Mouse (Mus musculus) heart, adult 2 months (tissue): ENCODE measurements around the gene Rpl28. TPM values are rescaled to one million over a fixed set of nuclear protein-coding genes. Genes with fewer than 3 reads are reported as not detected.

Experiments used
- DNase-seq, 2 experiments: peaks; one replicate each; pipeline ENCODE4 v3.0.0; 2021
- H3K27ac ChIP-seq: fragments of 200-600 bp; 2 replicates; pipeline ENCODE4 v1.8.1; 2022
- H3K27me3 ChIP-seq: fragments of 200-500 bp; 2 replicates; pipeline ENCODE4 v1.6.1; 2012; ENCODE audit warnings: mild to moderate bottlenecking, low read length, inconsistent platforms, mixed read lengths; ENCODE audit not compliant: control insufficient read depth, insufficient read depth
- H3K36me3 ChIP-seq: fragments of 200-500 bp; 2 replicates; pipeline ENCODE4 v1.6.1; 2012; ENCODE audit warnings: low read length, inconsistent platforms; ENCODE audit not compliant: control insufficient read depth, insufficient read depth
- H3K4me1 ChIP-seq: fragments of 200-500 bp; 2 replicates; pipeline ENCODE4 v1.6.1; 2011; ENCODE audit warnings: low read length; ENCODE audit not compliant: control insufficient read depth, insufficient read depth
- H3K4me3 ChIP-seq: fragments of 200-600 bp; 2 replicates; pipeline ENCODE4 v1.8.1; 2022
- H3K79me2 ChIP-seq: fragments of 200-500 bp; replicated peaks from 2 replicates; pipeline ENCODE4 v1.6.1; 2012; ENCODE audit warnings: mild to moderate bottlenecking, inconsistent platforms, low read length, moderate library complexity, mixed read lengths; ENCODE audit not compliant: control insufficient read depth, insufficient read depth
- H3K9ac ChIP-seq: fragments of 200-500 bp; 2 replicates; pipeline ENCODE4 v1.6.1; 2012; ENCODE audit warnings: low read depth, mild to moderate bottlenecking, control low read depth, inconsistent platforms, low read length, mixed read lengths
- CTCF ChIP-seq: fragments of 200-600 bp; IDR thresholded peaks from 2 replicates; pipeline ENCODE4 v1.8.1; 2022; ENCODE audit warnings: antibody characterized with exemption, mild to moderate bottlenecking, moderate library complexity
- EP300 ChIP-seq: fragments of 200-500 bp; IDR thresholded peaks from 2 replicates; pipeline ENCODE4 v1.6.1; 2011; ENCODE audit warnings: low read depth, low read length, control low read depth; ENCODE audit not compliant: insufficient read depth
- POLR2A ChIP-seq: fragments of 200-500 bp; IDR thresholded peaks from 2 replicates; pipeline ENCODE4 v1.6.1; 2011; ENCODE audit warnings: mild to moderate bottlenecking, low read depth, low read length, control low read depth; ENCODE audit not compliant: insufficient read depth
- WGBS: fragments of 180-500 bp; shearing (Covaris S2); methylation state at CpG from one replicate; pipeline ENCODE4 v1.1.7; 2018; 5-methylcytosine and 5-hydroxymethylcytosine counted together
- intact Hi-C: fragments of 180-260 bp; cut with DNase I; formaldehyde crosslinking; loops from one replicate; pipeline ENCODE4 v1.15.1; 2025
- polyA plus RNA-seq: library from polyadenylated mRNA; depleted of rRNA; stranded (reverse); fragments of >200 nt; gene quantifications from 2 replicates; pipeline ENCODE4 v1.2.3, GENCODE M21; 2012
- total RNA-seq, 2 experiments: library from RNA; stranded (reverse); gene quantifications; 2 replicates each; pipeline ENCODE4 v1.2.3; 2021

Gene Rpl28
- total and polyA plus RNA-seq, 3 experiments: 202 to 575 (median 492) TPM

DNA sequence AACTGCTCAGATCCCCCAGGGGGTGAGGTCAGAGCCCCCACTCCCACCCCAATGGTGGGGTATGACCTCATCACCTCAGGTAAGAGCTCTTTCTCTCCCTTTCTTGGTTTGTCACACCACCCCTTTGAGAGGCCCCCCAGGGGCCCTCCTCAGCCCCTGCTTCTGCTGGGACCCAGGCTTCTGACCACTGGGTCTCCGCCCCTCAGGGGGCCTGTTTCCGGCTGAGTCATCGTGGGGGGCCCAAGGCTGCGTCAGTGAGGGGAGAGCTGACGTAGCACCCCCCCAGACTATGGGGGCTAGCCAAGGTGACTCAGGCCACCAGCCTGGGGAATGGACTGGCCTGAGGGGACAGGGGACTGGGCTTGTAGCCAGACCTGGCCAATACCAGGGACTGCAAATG is 12.8 kb upstream of the Rpl28 start:
- Histone ChIP-seq H3K79me2 (no peaks in the 10 kb centered on the region), H3K27me3 (peaks cover 15% of the 10 kb centered on the region; the same call in 1 of the 2 replicates), H3K36me3 (no peaks in the 10 kb centered on the region), H3K9ac (no peak overlapping the region), H3K4me3 (no peak overlapping the region), H3K27ac (no peak overlapping the region), H3K4me1 (no peaks in the 10 kb centered on the region; the same call in 1 of the 2 replicates)
- intact Hi-C loops: no loop called here
- 24% methylated on average over 5 of the region's 5 CpGs for whole genome bisulfite sequencing
- TF ChIP-seq POLR2A (no peak), CTCF (no peak), EP300 (no peak)
- no peak for DNase-seq

DNA sequence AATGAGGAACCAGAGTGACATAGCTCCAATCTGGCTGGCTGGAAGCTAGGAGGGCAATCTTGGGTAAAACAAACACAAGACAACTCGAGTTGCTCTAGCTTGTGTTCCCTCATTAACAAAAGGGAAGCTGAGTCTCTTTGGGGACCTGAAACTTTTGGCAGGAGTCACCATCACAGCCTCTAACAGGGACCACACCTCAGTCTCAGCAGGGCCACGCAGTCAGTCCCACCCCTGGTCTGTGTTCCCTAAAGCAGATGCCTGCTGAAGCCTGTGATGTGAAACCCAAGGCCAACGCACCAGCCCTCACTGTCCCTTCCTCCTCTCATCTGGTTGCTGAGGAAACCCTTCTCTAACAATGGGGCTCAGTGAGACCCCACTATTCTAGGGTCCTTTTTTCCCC is 10.5 kb upstream of the Rpl28 start:
- Histone ChIP-seq H3K79me2 (no peaks in the 10 kb centered on the region), H3K4me1 (no peaks in the 10 kb centered on the region), H3K36me3 (no peaks in the 10 kb centered on the region), H3K27ac (no peak overlapping the region), H3K4me3 (no peak overlapping the region), H3K9ac (no peak overlapping the region), H3K27me3 (peaks cover 2% of the 10 kb centered on the region; the same call in 1 of the 2 replicates)
- no peak for DNase-seq
- intact Hi-C loops: no loop called here
- WGBS: 47% methylated on average over 3 of the region's 3 CpGs
- TF ChIP-seq POLR2A: no peak
- TF ChIP-seq EP300: no peak
- no peak for TF ChIP-seq CTCF

DNA sequence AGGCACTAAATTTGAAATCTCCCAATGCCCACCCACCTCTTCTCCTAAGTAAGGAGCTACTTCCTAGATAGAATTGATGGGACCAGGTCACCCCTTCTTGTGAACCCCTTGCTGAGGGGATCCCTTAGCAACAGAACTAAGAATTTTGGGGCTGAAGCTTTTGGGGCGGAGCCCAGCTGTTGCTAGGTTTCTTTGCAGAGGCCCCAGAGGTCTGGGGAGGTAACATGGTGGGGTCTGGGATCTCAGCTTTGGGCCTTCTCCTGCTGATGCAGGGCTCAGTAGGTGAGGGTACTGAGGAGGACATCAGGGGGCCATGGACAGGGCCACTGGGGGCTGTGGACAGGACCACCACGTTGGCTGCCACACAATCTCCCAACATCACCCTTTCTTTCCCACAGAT is 9.9 kb upstream of the Rpl28 start, which contains the start of the genes Il11 and Tmem190:
TSS of gene Il11 (minus strand) at position 101 of the 400 bp plus-strand sequence.
TSS of gene Tmem190 (plus strand) at position 179 of the 400 bp plus-strand sequence.
- intact Hi-C loops: no loop called here
- Histone ChIP-seq H3K79me2 (no peaks in the 10 kb centered on the region), H3K4me3 (no peak within 1 kb of the TSS), H3K4me1 (no peaks in the 10 kb centered on the region), H3K27ac (no peak within 1 kb of the TSS), H3K36me3 (no peaks in the 10 kb centered on the region), H3K27me3 (peaks cover 2% of the 10 kb centered on the region; the same call in 1 of the 2 replicates), H3K9ac (no peak within 1 kb of the TSS)
- no peak for DNase-seq
- no peak for TF ChIP-seq POLR2A
- no peak for TF ChIP-seq EP300
- no peak for TF ChIP-seq CTCF
- 62% methylated on average over 2 of the region's 2 CpGs for WGBS

DNA sequence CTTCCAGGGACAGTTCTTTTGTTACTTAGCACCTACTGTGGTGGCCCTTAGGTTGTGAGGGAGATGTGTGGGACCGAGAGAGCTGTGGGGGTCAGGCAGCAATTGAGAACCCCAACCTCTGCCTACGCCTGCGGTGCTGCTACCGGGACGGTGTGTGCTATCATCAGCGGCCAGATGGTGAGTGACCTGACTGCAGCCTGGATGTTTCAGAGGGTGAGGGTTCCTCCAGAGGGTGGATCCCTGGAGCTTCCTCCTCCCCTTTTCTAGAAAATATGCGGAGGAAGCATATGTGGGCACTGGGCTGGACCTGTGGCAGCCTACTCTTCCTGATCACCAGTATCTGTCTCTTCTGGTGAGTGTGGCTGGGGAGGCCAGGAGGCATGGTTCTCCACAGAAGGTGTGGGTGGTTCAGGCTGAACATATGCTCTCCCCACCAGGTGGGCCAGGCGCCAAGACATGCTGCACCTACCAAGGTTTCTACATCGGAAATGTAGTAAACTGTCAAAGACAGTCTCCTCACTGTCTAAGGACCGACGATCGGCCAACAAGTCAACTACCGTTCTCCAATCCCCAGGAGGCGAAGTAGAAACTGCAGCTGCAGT is 8.9 kb upstream of the Rpl28 start:
- Histone ChIP-seq H3K27me3 (peaks cover 2% of the 10 kb centered on the region; the same call in 1 of the 2 replicates), H3K9ac (no peak overlapping the region)

DNA sequence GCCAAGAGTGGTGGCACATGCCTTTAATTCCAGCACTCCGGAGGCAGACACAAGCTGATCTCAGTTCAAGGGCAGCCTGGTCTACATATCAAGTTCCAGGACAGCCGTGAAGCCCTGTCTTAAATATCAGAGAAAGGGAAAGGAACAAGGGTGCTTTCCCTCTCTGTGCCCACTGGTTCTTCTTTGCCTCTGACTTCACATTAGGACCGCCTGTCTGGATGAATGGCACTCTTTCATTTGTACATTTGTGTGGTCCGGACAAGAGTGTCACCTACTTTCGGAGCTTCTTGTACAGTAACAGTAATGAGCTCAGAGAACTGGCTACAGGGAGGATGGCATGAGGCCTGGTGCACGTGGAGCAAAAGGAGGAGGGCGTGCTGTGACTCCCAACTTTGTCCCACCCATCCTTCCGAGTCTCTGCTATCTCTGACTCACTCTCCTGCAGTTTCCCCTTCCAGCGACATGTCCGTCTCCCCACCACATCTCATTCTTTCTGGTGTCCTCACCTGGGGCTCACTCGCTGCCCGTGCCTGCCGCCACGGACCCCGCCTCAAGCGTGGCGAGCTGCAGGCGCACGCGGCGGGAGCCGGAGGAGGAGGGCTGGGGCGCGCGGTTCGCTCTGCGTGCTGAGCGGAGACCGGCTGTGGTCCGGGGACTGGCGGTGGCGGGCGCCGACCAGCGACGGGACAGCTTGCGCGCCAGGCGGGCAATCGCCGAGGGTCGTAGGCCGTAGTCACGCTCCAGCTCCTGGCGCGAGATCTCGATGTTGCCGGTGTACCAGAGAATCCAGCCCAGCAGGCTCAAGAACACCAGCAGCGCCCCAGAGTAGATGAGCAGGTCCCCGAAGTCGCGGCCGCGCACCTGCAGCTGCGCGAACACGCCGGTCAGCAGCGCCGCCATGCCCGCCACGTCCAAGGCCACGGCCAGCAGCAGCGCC is 3.9 kb upstream of the Rpl28 start:
- WGBS: 2% methylated on average over 64 of the region's 64 CpGs
- intact Hi-C loops: loop anchor here (2.0 kb wide), 1 partner anchor 48 kb away; the partner anchor contains the start of gene Kmt5c
- TF ChIP-seq CTCF (peak; percentile 55), POLR2A (no peak)
- Histone ChIP-seq H3K4me3 (peak overlapping the region; percentile 54), H3K9ac (peak overlapping the region; percentile 85), H3K27ac (peak overlapping the region; percentile 75), H3K36me3 (no peaks in the 10 kb centered on the region), H3K79me2 (no peaks in the 10 kb centered on the region), H3K27me3 (no peaks in the 10 kb centered on the region), H3K4me1 (peaks cover 4% of the 10 kb centered on the region)
- DNase-seq: peak; percentile 77 to 78

More for the DNA sequence above, 8.9 kb upstream of the Rpl28 start:
- DNase-seq: no peak
- WGBS: 65% methylated on average over 14 of the region's 14 CpGs
- TF ChIP-seq EP300 (no peak), CTCF (no peak), POLR2A (no peak)
- Histone ChIP-seq H3K36me3 (no peaks in the 10 kb centered on the region), H3K4me1 (peaks cover 3% of the 10 kb centered on the region), H3K4me3 (no peak overlapping the region), H3K27ac (no peak overlapping the region), H3K79me2 (no peaks in the 10 kb centered on the region)
- intact Hi-C loops: no loop called here
